Mouse (Mus musculus) spleen, adult 2 months (tissue): ENCODE data around the gene Gm49325.

Experiments used
- CTCF ChIP-seq: fragments of 200-500 bp; IDR thresholded peaks from 2 replicates; pipeline ENCODE4 v1.5.1; 2011; ENCODE audit warnings: mild to moderate bottlenecking, inconsistent platforms; ENCODE audit not compliant: insufficient read depth, insufficient read length, insufficient replicate concordance; ENCODE audit errors: extremely low read depth
- POLR2A ChIP-seq: fragments of 200-500 bp; IDR thresholded peaks from 2 replicates; pipeline ENCODE4 v1.6.1; 2011; ENCODE audit warnings: low read depth, low read length, inconsistent platforms

DNA sequence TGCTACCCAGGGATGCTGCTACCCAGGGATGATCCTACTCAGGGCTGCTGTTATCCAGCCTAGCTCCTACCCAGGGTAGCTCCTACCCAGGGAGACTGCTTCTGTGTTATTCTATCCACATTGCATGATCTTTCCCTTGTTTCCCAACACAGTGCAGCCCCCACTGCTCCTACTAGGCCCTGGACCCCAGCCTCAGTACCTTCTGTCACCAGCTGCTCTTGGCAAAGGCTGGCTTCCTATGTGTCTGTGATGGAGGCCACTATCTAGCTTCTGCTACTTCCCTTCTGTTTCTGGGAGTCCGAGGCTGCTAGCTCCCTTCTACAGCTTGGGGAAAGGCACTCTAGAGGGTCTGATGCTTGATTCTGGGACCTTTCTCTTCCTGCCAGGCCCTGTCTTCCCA lies 41.5 kb downstream of the Gm49325 start:
- TF ChIP-seq CTCF (no peak), POLR2A (no peak)
